Mouse (Mus musculus): ENCODE measurements at regions not wholly inside any gene's neighbourhood (a gene's known extent, or its start where the extent isn't known, plus 50 kb on each side); places are given as distances from the start of the nearest gene placed in this dataset.

- peak; percentile 17 for DNase-seq (ENCODE audit: extremely low read depth)
- H3K4me1 ChIP-seq (ENCODE audit: control insufficient read depth in 1 of 2, insufficient read depth in 2 of 2), result peaks cover 0 to 4% of the 10 kb centered on the region in 2 experiments; a peak in 1 of 4 replicates
- H3K9ac ChIP-seq (ENCODE audit: insufficient read depth, low read depth), result no peak overlapping the region
- TF ChIP-seq ZNF384 (IDR thresholded peaks at IDR 0.05; ENCODE audit: low read depth, low read length) (peak; percentile 81), ZC3H11A (IDR thresholded peaks at IDR 0.05; ENCODE audit: low read depth, low read length) (no peak), SMC3 (IDR thresholded peaks at IDR 0.05; ENCODE audit: low read depth, low read length) (peak; percentile 5; the same call in 1 of the 2 replicates)
- dilution Hi-C loops (cut with MboI; ENCODE audit: extremely low pct_ligation_motif_present, extremely low pct_unique_long_range_greater_than_20kb, low sequenced_read_pairs) (no loop called here), in situ Hi-C loops (cut with MboI; ENCODE audit: low pct_ligation_motif_present, low pct_unique_long_range_greater_than_20kb, low sequenced_read_pairs) (no loop called here)
- no peaks in the 10 kb centered on the region for H3K79me2 ChIP-seq (replicated peaks; ENCODE audit: control insufficient read depth, extremely low read depth, insufficient read depth, poor library complexity, severe bottlenecking)
- no peak overlapping the region for H3K4me3 ChIP-seq (replicated peaks in 1 of 3; ENCODE audit: low read depth in 2 of 3, low read length in 2 of 3, poor library complexity in 1 of 3)
- no peaks in the 10 kb centered on the region for H3K36me3 ChIP-seq (replicated peaks in 1 of 2; ENCODE audit: control insufficient read depth in 1 of 2, insufficient read depth in 1 of 2, low read length in 1 of 2)
- no peak overlapping the region for H3K27ac ChIP-seq (ENCODE audit: insufficient read depth, low read depth)
- H3K27me3 ChIP-seq (replicated peaks), result no peaks in the 10 kb centered on the region
- no peaks in the 10 kb centered on the region for H3K9me3 ChIP-seq (replicated peaks; ENCODE audit: low read length)
- H3K4me2 ChIP-seq (ENCODE audit: insufficient read depth, low read depth, poor library complexity, severe bottlenecking), result no peak overlapping the region
These were observed 530.2 kb downstream of the Sh2d4b start for GRCm38 (mm10) chr14:40362838-40363237.

All from CH12.LX (cell line).